Mouse (Mus musculus) ES-E14 (cell line): ENCODE data around the gene Pclaf. TPM values are rescaled to one million over a fixed set of nuclear protein-coding genes. Genes with fewer than 3 reads are reported as not detected.

Experiments used
- DNase-seq: peaks from one replicate; pipeline ENCODE4 v3.0.0-alpha.2; 2013; ENCODE audit warnings: low read depth, low spot score
- H3K27ac ChIP-seq: 2 replicates; pipeline ENCODE4 v1.5.1; 2012; ENCODE audit warnings: low read depth, mild to moderate bottlenecking, low read length, moderate library complexity, mixed read lengths; ENCODE audit not compliant: poor library complexity, insufficient read depth, severe bottlenecking
- H3K36me3 ChIP-seq: 2 replicates; pipeline ENCODE4 v1.6.1; 2012; ENCODE audit warnings: mild to moderate bottlenecking, low read length, moderate library complexity, mixed read lengths; ENCODE audit not compliant: control insufficient read depth, poor library complexity, insufficient read depth, severe bottlenecking
- H3K4me1 ChIP-seq, 2 experiments: fragments of 150-350 bp in 1 of 2; sonication (generic) in 1 of 2; 2 replicates each; pipeline ENCODE4 v1.6.1; 2012; ENCODE audit warnings: low read length in 2 of 2, mild to moderate bottlenecking in 1 of 2, mixed read lengths in 1 of 2; ENCODE audit not compliant: control insufficient read depth in 2 of 2, insufficient read depth in 2 of 2, poor library complexity in 1 of 2
- H3K4me3 ChIP-seq, 2 experiments: fragments of 150-350 bp in 1 of 2; sonication (generic) in 1 of 2; 2 replicates each; pipeline ENCODE4 v1.5.1; 2012; ENCODE audit warnings: low read length in 2 of 2, low read depth in 1 of 2, mild to moderate bottlenecking in 1 of 2, mixed read lengths in 1 of 2; ENCODE audit not compliant: insufficient read depth in 1 of 2, poor library complexity in 1 of 2, severe bottlenecking in 1 of 2
- H3K9ac ChIP-seq: 2 replicates; pipeline ENCODE4 v1.6.1; 2012; ENCODE audit warnings: low read depth, mild to moderate bottlenecking, low read length, mixed read lengths; ENCODE audit not compliant: poor library complexity, insufficient read depth, severe bottlenecking
- H3K9me3 ChIP-seq: fragments of 150-350 bp; sonication (generic); 2 replicates; pipeline ENCODE4 v1.6.1; 2012; ENCODE audit warnings: low read depth, mild to moderate bottlenecking, low read length; ENCODE audit not compliant: control insufficient read depth, insufficient read depth
- CHD2 ChIP-seq: IDR thresholded peaks from 2 replicates; pipeline ENCODE4 v1.6.1; 2014; ENCODE audit warnings: mild to moderate bottlenecking, low read depth, low read length, inconsistent platforms
- HCFC1 ChIP-seq: IDR thresholded peaks from 2 replicates; pipeline ENCODE4 v1.6.1; 2012; ENCODE audit warnings: low read length, inconsistent platforms, borderline replicate concordance; ENCODE audit not compliant: insufficient read depth
- MAFK ChIP-seq: IDR thresholded peaks from 2 replicates; pipeline ENCODE4 v1.6.1; 2014; ENCODE audit warnings: mild to moderate bottlenecking, low read depth, low read length, inconsistent platforms; ENCODE audit not compliant: insufficient read depth
- ZC3H11A ChIP-seq: IDR thresholded peaks from 2 replicates; pipeline ENCODE4 v1.6.1; 2012; ENCODE audit warnings: low read depth, mild to moderate bottlenecking, inconsistent platforms, low read length, borderline replicate concordance
- ZNF384 ChIP-seq: IDR thresholded peaks from 2 replicates; pipeline ENCODE4 v1.6.1; 2012; ENCODE audit warnings: low read depth, low read length, inconsistent platforms
- in situ Hi-C, 2 experiments: fragments of 600-800 bp; cut with MboI; formaldehyde crosslinking; loops; one replicate each; pipeline ENCODE4 v1.15.1; 2025; ENCODE audit warnings: low sequenced_read_pairs in 2 of 2, inconsistent platforms in 1 of 2; ENCODE audit not compliant: unreplicated experiment in 2 of 2
- total RNA-seq: library from RNA; depleted of rRNA; stranded (reverse); fragments of 300-350 nt; gene quantifications from 2 replicates; pipeline ENCODE4 v1.2.3, GENCODE M21; 2012; rRNA removed

The Pclaf gene
- 33.7 and 36.7 TPM in 2 replicates for total RNA-seq

DNA sequence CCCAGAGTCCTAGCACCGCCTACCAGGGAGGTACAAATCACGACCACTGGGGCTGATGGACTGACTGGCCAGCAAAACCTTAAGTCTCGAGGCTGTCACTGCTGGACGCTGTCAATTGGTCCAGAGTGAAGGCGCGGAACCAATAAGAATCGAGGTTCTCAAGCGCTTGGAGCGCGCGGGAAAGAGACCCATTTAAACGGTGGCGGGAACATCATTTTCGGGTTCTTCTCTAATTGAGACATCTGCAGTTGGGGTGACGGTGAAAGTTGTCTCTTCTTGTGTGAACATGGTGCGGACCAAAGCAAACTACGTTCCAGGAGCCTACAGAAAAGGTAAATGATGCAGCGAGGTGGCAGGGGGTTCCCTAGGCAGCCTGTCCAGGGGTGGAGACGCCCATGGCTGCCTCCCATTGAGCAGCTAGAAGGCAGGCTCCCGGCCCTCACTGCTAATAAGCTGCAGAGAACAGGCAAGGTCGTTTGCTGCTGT is at the start of gene Pclaf:
Pclaf (plus strand) TSS at position 95 of the 486 bp plus-strand sequence.
- no peak for TF ChIP-seq MAFK
- no peak for TF ChIP-seq HCFC1
- no peak for TF ChIP-seq ZNF384
- no peak for TF ChIP-seq CHD2
- TF ChIP-seq ZC3H11A = no peak
- DNase-seq = peak; percentile 39
- Histone ChIP-seq H3K4me3 (peak within 1 kb of the TSS; percentile 62 to 86), H3K9me3 (no peaks in the 10 kb centered on the region), H3K36me3 (no peaks in the 10 kb centered on the region; the same call in none of the 2 replicates), H3K4me1 (no peaks in the 10 kb centered on the region; a peak in 1 of 4 replicates), H3K9ac (peak within 1 kb of the TSS; percentile 68), H3K27ac (no peak within 1 kb of the TSS)
- in situ Hi-C loops = no loop called here

DNA sequence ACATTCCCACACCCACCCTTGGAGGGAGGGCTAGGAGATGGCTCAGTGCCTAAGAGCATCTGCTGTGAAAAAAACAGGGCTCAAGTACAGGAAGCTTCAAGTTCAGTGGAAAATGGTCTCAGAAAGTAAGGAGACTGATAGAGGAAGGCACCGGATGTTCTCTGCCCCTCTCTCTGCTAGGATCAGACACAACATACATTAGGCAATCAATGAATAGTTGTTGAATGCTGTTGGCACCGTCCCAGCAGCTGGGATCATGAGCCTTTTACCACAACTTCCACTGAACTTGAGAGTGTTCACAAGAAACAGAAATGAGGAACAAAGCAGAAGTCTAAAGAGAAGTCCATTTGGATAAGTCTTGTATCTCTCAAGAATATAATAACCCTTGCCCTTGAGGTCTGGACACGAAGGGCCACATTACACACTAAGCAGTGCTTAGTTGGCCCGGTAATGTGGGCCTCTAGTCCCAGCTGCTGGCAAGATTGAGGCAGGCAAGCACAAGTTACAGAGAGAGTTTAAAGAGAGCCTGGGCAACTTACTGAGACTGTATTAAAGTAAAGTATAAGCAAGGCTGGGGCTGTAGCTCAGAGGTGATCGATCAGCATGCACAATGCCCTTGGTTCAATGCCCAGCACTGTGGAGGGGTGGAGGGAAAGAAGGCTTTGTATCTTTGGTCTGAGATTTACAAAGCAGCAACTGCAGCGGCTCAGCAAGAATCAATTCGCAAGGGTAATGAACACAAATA is 45.4 kb upstream of the Pclaf start:
- TF ChIP-seq HCFC1 (no peak), ZNF384 (no peak), CHD2 (no peak), ZC3H11A (no peak), MAFK (no peak)
- no peaks in the 10 kb centered on the region for H3K9me3 ChIP-seq
- H3K27ac ChIP-seq = no peak overlapping the region
- H3K36me3 ChIP-seq = no peaks in the 10 kb centered on the region
- DNase-seq = no peak
- no peak overlapping the region for H3K9ac ChIP-seq
- H3K4me1 ChIP-seq = no peaks in the 10 kb centered on the region
- H3K4me3 ChIP-seq = no peak overlapping the region
- in situ Hi-C loops = no loop called here

DNA sequence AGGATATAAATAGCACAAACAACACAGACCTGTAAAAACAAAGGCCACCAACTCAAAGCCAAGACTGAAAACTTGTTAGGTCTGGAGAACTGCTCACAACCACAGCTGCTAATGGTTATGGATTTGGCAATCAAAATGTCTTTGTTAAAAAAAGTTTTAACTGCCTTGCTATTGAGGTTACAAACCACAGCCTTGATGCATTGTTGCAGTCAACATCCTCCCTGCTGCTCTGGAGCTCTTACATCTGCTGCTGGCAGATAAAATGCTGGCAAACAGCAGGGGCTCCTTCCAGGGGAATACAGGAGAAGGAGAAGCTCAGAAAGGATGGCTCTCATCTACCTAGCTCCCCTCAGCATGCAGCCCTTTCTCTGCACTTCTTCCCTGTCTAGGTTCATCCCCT is 41.9 kb upstream of the Pclaf start:
- no peaks in the 10 kb centered on the region for H3K9me3 ChIP-seq
- H3K9ac ChIP-seq = no peak overlapping the region
- no peak for TF ChIP-seq CHD2
- no peak for TF ChIP-seq MAFK
- H3K4me1 ChIP-seq = no peaks in the 10 kb centered on the region
- no peak overlapping the region for H3K27ac ChIP-seq
- H3K36me3 ChIP-seq = no peaks in the 10 kb centered on the region
- no peak overlapping the region for H3K4me3 ChIP-seq
- in situ Hi-C loops = no loop called here
- no peak for DNase-seq

DNA sequence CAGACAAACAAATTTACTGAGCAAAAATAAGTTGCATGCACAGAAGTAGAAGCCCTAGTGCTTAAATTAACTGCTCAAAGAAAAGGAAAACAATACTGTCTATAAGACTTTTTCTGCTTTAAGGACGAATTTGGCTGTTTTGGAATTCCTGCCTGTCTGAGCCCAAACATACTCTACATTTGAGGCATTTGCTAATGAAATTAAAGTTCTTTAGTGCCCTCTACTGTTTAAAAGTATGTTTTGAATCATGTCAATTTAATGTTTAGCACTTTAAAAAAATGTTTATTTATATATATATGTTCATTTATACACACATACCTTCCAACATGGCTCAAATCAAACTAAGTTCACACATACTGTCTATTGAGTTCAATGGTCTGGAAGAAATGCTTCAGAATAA is 39.8 kb upstream of the Pclaf start:
- TF ChIP-seq CHD2 (no peak), HCFC1 (no peak), ZC3H11A (no peak), ZNF384 (no peak), MAFK (no peak)
- Histone ChIP-seq H3K27ac (no peak overlapping the region), H3K4me3 (no peak overlapping the region), H3K4me1 (no peaks in the 10 kb centered on the region), H3K9ac (no peak overlapping the region), H3K9me3 (no peaks in the 10 kb centered on the region), H3K36me3 (no peaks in the 10 kb centered on the region)
- in situ Hi-C loops = loop anchor here in 1 of 2 experiments (10.0 kb wide), 1 partner anchor 245 kb away; no protein-coding TSS in a partner anchor
- DNase-seq = no peak
